Mouse (Mus musculus) midbrain, embryonic 12.5 days (tissue): ENCODE measurements at regions not wholly inside any gene's neighbourhood (a gene's known extent, or its start where the extent isn't known, plus 50 kb on each side); places are given as distances from the start of the nearest gene placed in this dataset.

Experiments used
- ATAC-seq: fragments of 200-750 bp; cut with Nextera tagmentation; 2 replicates; pipeline ENCODE4 v1.8.0; 2017; ENCODE audit warnings: low read depth, moderate TSS enrichment, moderate library complexity; ENCODE audit not compliant: low FRiP score
- H3K27ac ChIP-seq: fragments of 300-500 bp; sonication (generic); replicated peaks from 2 replicates; pipeline ENCODE4 v1.5.1; 2016; ENCODE audit warnings: mild to moderate bottlenecking
- H3K27me3 ChIP-seq: fragments of 300-500 bp; sonication (generic); 2 replicates; pipeline ENCODE4 v1.6.1; 2016; ENCODE audit warnings: mild to moderate bottlenecking
- H3K36me3 ChIP-seq: fragments of 300-500 bp; sonication (generic); 2 replicates; pipeline ENCODE4 v1.6.1; 2016
- H3K4me1 ChIP-seq: fragments of 300-500 bp; sonication (generic); 2 replicates; pipeline ENCODE4 v1.6.1; 2016
- H3K4me2 ChIP-seq: fragments of 300-500 bp; sonication (generic); replicated peaks from 2 replicates; pipeline ENCODE4 v1.6.1; 2016; ENCODE audit warnings: mild to moderate bottlenecking, moderate library complexity
- H3K4me3 ChIP-seq: fragments of 300-500 bp; sonication (generic); 2 replicates; pipeline ENCODE4 v1.5.1; 2016; ENCODE audit warnings: mild to moderate bottlenecking
- H3K9ac ChIP-seq: fragments of 300-500 bp; sonication (generic); replicated peaks from 2 replicates; pipeline ENCODE4 v1.6.1; 2016; ENCODE audit warnings: mild to moderate bottlenecking, moderate library complexity
- H3K9me3 ChIP-seq: fragments of 300-500 bp; sonication (generic); 2 replicates; pipeline ENCODE4 v1.6.1; 2016; ENCODE audit warnings: mild to moderate bottlenecking
- WGBS: fragments of 180-500 bp; shearing (Covaris S2); methylation state at CpG from one replicate; pipeline ENCODE4 v1.1.7; 2016; 5-methylcytosine and 5-hydroxymethylcytosine counted together

DNA sequence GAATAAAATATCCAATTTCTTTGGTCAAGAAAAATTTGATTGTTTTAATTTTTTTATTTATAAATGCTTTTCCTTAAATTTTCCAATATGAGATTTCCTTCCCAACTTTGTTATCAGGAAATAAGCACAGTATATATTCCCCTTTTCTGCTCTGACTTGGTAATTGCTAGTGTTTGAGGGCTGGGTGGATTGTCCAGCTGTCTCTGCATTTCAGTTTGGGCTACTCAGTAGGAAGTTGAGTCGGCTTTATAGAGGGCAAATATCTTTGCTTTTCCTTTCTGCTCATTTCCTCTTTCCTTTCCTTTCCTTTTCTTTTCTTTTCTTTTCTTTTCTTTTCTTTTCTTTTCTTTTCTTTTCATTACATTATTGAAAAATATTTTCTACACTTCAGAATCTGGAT lies 329.1 kb downstream of the Klf5 start:
- ATAC-seq: no peak
- Histone ChIP-seq H3K4me3 (no peak overlapping the region), H3K27me3 (no peaks in the 10 kb centered on the region), H3K4me2 (no peak overlapping the region), H3K36me3 (no peaks in the 10 kb centered on the region), H3K9ac (no peak overlapping the region), H3K9me3 (no peaks in the 10 kb centered on the region), H3K4me1 (no peaks in the 10 kb centered on the region), H3K27ac (no peak overlapping the region)
- WGBS: 88% methylated on average over 1 of the region's 1 CpGs

DNA sequence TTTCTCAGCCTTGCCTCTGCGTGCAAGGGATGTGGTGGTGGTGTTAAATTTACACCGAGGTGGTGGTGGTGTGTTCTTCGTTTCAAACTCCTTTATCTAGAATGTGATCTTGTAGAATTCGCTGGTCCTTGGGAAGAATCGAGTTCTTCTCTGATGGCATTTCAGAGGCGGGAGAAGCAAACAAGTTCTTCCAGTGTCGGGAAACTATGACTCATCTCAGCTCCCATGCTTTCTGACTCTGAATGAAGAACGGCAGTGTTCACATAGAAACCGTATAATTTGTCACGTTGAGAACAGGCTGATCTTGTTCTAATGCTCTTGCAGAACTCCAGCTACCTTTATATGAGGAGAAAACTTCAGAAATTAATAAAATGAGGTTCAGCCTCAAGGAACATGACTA lies 332.6 kb downstream of the Klf5 start:
- Histone ChIP-seq H3K27me3 (no peaks in the 10 kb centered on the region), H3K36me3 (no peaks in the 10 kb centered on the region), H3K4me3 (no peak overlapping the region), H3K9ac (no peak overlapping the region), H3K9me3 (no peaks in the 10 kb centered on the region), H3K27ac (no peak overlapping the region), H3K4me1 (no peaks in the 10 kb centered on the region), H3K4me2 (no peak overlapping the region)
- WGBS: 83% methylated on average over 10 of the region's 10 CpGs
- no peak for ATAC-seq

DNA sequence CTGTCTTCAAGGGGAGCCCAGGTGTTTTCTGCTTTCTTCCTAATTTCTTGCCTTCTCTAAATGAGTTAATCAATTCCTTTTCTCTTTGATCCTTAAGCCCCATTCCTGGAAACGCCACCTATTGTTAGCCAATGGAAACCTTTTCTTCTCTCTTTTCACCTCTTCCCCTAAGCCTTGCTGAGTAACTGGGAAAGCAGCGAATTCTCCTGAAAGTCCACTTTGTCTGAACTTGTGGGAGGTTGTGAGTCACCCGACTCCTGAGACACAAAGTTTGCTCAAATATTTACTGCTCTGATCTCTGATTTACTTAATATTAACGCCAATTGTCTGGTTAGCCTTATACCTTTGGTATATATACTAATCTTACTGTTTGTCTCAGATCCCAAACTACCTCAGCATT lies 334.0 kb downstream of the Klf5 start:
- Histone ChIP-seq H3K4me3 (no peak overlapping the region), H3K27me3 (no peaks in the 10 kb centered on the region), H3K4me2 (no peak overlapping the region), H3K27ac (no peak overlapping the region), H3K9ac (no peak overlapping the region), H3K36me3 (no peaks in the 10 kb centered on the region), H3K4me1 (no peaks in the 10 kb centered on the region), H3K9me3 (no peaks in the 10 kb centered on the region)
- no peak for ATAC-seq
- WGBS: 15% methylated on average over 4 of the region's 4 CpGs

DNA sequence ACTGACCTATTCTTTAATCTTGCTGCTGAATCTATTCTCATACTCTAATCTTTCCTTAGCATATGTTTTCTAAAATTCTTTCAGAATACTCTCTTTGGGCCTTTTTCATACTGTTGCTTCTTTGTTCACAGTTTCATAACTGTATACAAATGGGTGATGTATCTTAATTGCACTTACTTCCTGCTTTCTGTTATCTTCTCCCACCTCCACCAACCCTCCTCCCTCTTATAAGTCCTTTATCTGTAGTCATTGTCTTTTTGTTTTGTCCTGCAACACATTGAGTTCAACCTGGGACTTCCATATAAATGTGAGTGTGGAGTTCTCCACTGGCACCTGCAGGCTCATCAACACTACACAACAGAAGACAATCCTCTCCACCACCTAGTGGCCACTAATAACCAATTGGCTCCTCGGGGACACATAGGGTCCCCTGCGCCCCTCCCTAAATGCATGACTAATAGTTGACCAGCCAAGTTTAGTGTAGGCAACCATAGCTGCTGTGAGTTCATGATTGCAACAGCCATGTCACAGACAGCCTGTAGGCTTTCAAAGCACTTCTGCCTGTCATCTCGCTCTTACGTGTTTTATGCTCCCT lies 337.2 kb downstream of the Klf5 start:
- H3K4me3 ChIP-seq: no peak overlapping the region
- no peak overlapping the region for H3K9ac ChIP-seq
- ATAC-seq: no peak
- no peaks in the 10 kb centered on the region for H3K27me3 ChIP-seq
- H3K27ac ChIP-seq: no peak overlapping the region
- H3K36me3 ChIP-seq: no peaks in the 10 kb centered on the region
- H3K9me3 ChIP-seq: no peaks in the 10 kb centered on the region
- H3K4me2 ChIP-seq: no peak overlapping the region
- no peaks in the 10 kb centered on the region for H3K4me1 ChIP-seq
- WGBS: 95% methylated on average over 4 of the region's 4 CpGs

DNA sequence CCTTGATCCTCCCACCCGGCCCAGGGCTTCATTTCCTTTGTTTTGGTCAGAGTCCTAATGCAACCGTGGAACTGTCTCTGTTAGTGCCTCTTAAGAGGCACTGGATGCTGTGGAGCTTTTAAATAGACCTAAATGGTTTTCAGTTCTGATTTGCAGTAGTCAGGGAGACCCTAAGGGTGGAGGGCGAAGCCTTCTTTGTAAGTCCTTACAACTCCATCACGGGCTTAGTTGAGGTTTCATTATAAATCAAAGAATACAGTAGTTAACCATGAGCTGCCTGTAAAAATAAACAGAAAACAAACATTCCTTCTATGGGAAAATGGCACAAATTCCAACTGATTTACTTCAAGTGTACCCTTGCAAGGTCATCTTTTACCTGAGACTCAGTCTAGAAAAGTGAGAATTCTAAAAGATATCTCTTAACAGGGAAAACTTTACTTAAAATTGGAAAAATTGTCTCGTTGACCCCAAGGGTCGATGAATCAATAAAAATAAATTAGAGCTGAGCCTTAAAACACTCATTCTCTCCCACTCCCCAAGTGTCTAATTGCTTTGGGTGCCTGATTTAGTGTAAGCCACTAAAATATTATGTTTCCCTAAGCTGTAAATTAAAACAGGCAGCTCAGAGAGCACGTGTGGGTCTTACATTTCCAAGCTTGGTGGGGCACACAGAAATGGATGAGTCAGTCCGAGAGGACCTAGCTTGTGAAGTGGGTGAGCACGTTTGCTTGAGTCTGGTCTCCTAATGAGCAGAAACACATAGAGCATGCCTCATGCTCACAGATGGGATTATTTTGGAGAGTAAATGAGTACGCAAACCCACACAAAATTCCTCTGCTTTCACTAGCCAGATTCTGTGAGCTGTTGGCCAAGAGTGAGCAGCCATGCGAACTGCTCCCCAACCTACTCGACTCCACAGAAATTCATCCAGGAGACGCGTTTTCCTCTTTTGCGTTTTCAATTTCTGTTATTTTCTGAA lies 343.3 kb downstream of the Klf5 start:
- 78% methylated on average over 15 of the region's 15 CpGs for WGBS
- H3K4me2 ChIP-seq: no peak overlapping the region
- no peak for ATAC-seq

DNA sequence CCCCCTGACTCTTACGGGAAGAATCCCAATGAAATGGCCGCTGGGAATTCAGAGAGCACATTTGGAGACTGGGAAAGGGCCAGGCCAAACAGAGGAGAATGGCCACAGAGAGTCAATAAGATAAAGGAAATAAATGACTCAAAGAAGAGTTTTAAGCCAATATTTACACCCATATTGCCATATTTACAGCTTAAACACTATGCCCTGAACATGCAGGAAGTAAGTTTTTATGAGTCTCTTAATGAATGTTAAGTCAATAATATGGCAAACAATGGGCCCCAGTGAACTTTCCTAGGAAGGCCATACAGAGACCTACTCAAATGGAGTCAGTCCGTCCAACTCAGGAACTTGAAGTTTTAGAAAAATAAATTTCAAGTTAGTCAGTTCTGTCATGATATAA lies 347.8 kb downstream of the Klf5 start:
- no peak overlapping the region for H3K9ac ChIP-seq
- H3K36me3 ChIP-seq: no peaks in the 10 kb centered on the region
- H3K27me3 ChIP-seq: no peaks in the 10 kb centered on the region
- H3K4me2 ChIP-seq: no peak overlapping the region
- H3K4me1 ChIP-seq: no peaks in the 10 kb centered on the region
- no peak overlapping the region for H3K27ac ChIP-seq
- 77% methylated on average over 3 of the region's 3 CpGs for WGBS
- ATAC-seq: no peak
- H3K9me3 ChIP-seq: no peaks in the 10 kb centered on the region
- no peak overlapping the region for H3K4me3 ChIP-seq

More for the DNA sequence above, 343.3 kb downstream of the Klf5 start:
- Histone ChIP-seq H3K9ac (no peak overlapping the region), H3K4me3 (no peak overlapping the region), H3K4me1 (no peaks in the 10 kb centered on the region), H3K27me3 (no peaks in the 10 kb centered on the region), H3K36me3 (no peaks in the 10 kb centered on the region), H3K27ac (no peak overlapping the region), H3K9me3 (no peaks in the 10 kb centered on the region)

DNA sequence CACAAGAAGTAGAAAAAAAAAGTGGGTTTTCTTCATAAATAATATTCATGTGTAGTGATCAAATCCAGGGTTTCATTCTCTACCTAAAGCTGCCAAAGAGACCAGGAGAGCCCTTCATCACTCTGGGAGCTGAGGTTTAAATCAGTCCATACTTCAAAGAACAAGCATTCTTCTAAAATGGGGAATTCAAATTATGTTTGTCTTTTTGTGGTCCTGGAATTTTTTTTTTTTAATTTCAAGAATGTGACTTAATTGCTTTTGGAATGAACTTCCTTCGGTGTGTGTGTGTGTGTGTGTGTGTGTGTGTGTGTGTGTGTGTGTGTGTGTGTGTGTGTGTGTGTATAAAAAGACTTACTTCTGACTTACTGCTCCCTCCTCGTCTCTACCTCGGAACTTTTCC lies 375.9 kb downstream of the Klf5 start:
- H3K9ac ChIP-seq: no peak overlapping the region
- H3K4me3 ChIP-seq: no peak overlapping the region
- H3K27me3 ChIP-seq: no peaks in the 10 kb centered on the region
- WGBS: 92% methylated on average over 3 of the region's 3 CpGs
- H3K4me2 ChIP-seq: no peak overlapping the region
- no peak for ATAC-seq
- no peaks in the 10 kb centered on the region for H3K9me3 ChIP-seq
- H3K4me1 ChIP-seq: no peaks in the 10 kb centered on the region
- H3K27ac ChIP-seq: no peak overlapping the region
- no peaks in the 10 kb centered on the region for H3K36me3 ChIP-seq

DNA sequence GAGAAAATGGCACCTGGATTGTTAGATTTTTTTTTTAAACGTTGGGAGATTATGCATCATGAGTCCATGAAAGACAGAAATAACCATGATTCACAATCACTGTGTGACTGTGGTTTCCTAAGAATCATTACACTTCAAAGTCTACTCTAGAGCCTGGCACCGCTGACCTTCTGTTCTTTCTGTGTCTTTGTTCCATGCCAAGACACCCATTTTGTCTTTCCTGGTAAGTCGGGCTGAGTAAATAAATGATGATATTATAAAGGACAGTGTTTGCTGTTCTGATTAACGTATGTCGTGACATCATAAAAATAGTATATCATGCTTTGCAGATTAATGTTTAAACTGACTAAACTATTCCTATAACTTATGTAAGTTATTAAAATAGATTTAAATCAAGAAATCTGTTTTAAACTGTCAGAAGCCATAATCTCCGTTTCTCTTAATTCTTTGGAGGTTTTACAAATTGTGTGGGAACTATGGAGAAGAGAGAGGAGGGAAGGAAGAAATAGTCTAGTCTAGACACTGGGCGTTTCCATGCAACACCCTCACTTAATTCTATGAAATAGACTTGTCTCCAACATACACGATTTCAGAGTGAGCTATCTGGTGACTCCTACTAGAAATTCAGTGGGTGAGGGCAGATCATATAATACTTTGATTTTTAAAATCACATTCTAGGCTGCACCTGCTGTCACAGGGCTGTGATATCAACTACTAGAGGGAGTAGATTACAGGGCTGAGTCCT lies 388.7 kb downstream of the Klf5 start:
- no peak for ATAC-seq
- Histone ChIP-seq H3K4me2 (no peak overlapping the region), H3K27ac (no peak overlapping the region), H3K36me3 (no peaks in the 10 kb centered on the region), H3K9ac (no peak overlapping the region), H3K4me1 (no peaks in the 10 kb centered on the region), H3K27me3 (no peaks in the 10 kb centered on the region), H3K4me3 (no peak overlapping the region), H3K9me3 (no peaks in the 10 kb centered on the region)
- WGBS: 88% methylated on average over 8 of the region's 8 CpGs

DNA sequence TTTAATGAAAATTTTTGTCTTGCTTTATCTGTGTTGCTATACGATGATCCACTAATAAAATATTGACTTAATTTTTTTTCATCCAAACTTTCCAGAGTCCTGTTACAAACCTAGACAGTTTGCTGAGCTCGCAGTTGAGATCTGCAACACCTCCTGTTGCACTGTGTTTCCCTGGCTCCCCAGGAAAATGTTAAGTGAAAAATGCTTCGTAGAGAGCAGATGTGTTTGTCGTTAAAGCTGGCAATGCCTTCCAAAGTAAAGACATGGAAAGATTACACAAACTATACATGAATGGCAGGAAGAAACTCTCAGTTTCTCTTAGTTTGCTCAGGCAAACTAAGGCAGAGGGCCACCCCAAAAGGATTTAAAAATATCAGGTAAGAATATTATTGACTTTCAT lies 389.9 kb downstream of the Klf5 start:
- Histone ChIP-seq H3K9ac (no peak overlapping the region), H3K4me1 (no peaks in the 10 kb centered on the region), H3K9me3 (no peaks in the 10 kb centered on the region), H3K4me2 (no peak overlapping the region), H3K36me3 (no peaks in the 10 kb centered on the region), H3K4me3 (no peak overlapping the region), H3K27me3 (no peaks in the 10 kb centered on the region), H3K27ac (no peak overlapping the region)
- 88% methylated on average over 4 of the region's 4 CpGs for WGBS
- no peak for ATAC-seq

DNA sequence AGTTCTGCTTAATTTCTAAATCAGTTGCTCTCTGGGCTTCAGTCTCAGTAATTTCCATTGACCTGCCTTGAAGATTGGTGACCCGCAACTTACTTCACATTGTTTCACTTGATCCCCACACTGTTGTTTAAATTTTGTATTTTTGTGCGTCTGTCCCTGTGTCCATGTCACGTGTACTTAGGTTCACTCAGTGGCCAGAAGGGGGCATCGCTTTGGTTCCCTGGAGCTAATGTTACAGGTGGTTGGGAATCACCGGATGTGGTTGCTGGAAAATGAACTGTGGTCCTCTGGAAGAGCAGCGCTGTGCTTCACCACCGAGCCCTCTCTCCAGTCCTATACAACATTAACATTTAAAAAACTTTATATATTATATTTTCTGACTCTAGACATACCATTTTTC lies 397.8 kb downstream of the Klf5 start:
- no peak overlapping the region for H3K9ac ChIP-seq
- no peaks in the 10 kb centered on the region for H3K27me3 ChIP-seq
- WGBS: 91% methylated on average over 7 of the region's 7 CpGs
- no peak overlapping the region for H3K4me3 ChIP-seq
- no peak for ATAC-seq
- H3K4me2 ChIP-seq: no peak overlapping the region
- H3K36me3 ChIP-seq: no peaks in the 10 kb centered on the region
- H3K27ac ChIP-seq: no peak overlapping the region
- H3K9me3 ChIP-seq: no peaks in the 10 kb centered on the region
- H3K4me1 ChIP-seq: no peaks in the 10 kb centered on the region

DNA sequence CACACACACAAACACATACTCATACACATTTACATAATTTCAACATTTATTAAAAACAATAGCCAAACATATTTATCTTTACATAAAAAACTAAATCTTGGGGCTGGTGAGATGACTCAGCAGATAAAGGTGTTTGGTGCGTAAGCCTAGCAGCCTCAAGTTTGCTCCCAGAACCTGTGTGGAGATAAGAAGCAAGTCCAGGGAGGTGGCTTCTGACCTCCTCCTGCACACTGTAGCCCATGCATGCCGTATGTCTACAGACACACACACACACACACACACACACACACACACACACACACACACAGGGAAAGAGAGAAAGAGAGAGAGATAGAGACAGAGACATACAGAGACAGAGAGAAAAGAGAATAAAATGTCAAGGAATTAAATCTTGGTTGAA lies 401.1 kb downstream of the Klf5 start:
- Histone ChIP-seq H3K36me3 (no peaks in the 10 kb centered on the region), H3K27ac (no peak overlapping the region), H3K9ac (no peak overlapping the region), H3K27me3 (no peaks in the 10 kb centered on the region), H3K4me3 (no peak overlapping the region), H3K4me1 (no peaks in the 10 kb centered on the region), H3K4me2 (no peak overlapping the region), H3K9me3 (no peaks in the 10 kb centered on the region)
- 85% methylated on average over 2 of the region's 2 CpGs for WGBS
- ATAC-seq: no peak

DNA sequence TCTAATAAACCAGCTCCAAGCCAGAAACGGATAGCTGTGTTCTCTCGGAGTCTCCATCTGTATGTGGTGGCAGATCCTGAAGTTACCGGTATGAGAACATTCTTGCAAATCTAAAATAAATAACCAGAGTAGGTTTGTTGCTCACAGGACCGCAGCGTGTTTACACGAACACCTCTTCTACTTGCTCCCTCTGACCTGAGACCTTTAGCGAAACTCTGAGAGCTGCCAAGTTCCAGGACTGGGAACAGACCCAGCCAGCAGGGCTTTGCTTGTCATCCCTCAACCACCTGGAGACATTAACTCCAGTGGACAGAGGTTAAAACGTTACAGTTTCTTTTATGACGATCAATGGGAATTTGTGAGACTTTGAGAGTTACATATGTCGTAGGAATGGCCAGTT lies 407.5 kb downstream of the Klf5 start:
- H3K27me3 ChIP-seq: no peaks in the 10 kb centered on the region
- no peaks in the 10 kb centered on the region for H3K9me3 ChIP-seq
- H3K4me3 ChIP-seq: no peak overlapping the region
- H3K9ac ChIP-seq: no peak overlapping the region
- H3K27ac ChIP-seq: no peak overlapping the region
- no peak overlapping the region for H3K4me2 ChIP-seq
- ATAC-seq: no peak
- WGBS: 92% methylated on average over 10 of the region's 10 CpGs
- no peaks in the 10 kb centered on the region for H3K4me1 ChIP-seq
- no peaks in the 10 kb centered on the region for H3K36me3 ChIP-seq
